Mouse (Mus musculus) heart, postnatal 0 days (tissue): ENCODE results near the gene Cop1.

Source experiments
- CTCF ChIP-seq: IDR thresholded peaks from 2 replicates; pipeline ENCODE4 v1.5.1; 2016; ENCODE audit warnings: antibody characterized with exemption, control low read depth, low read depth
- EP300 ChIP-seq: IDR thresholded peaks from 2 replicates; pipeline ENCODE4 v1.6.1; 2016; ENCODE audit warnings: antibody characterized with exemption, low read depth

DNA sequence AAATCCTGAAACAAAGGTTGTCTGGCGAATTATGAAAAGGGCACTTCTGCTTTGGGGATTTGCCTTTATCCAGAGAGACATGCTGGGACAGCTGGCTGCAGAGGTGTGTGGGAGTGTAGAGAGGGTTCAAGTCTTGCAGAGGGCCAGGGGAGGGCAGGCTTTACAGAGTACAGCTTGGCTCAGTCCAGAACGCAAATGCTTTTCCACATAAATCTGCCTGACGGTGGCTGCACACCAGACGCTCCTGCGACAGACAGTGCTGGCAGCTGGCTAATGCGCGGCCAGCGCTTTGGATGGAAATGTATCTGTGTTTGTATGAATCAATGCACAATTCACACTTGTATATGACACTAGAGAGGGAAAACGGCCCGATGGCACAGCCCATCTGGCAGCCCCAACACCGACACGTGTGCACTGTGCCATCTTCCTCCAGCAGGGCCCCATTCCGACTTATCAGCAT is 156.5 kb downstream of the Cop1 start:
- TF ChIP-seq CTCF, result no peak
- no peak for TF ChIP-seq EP300
